Mouse (Mus musculus) lung, embryonic 14.5 days (tissue): ENCODE results near the gene Phf21a. TPM values are rescaled to one million over a fixed set of nuclear protein-coding genes. Genes with fewer than 3 reads are reported as not detected.
A peak's percentile ranks its signal among the peaks of the same experiment; 100 is the strongest.

Source experiments
- ATAC-seq: fragments of 200-750 bp; cut with Nextera tagmentation; 2 replicates; pipeline ENCODE4 v1.8.0; 2017; ENCODE audit warnings: mild to moderate bottlenecking, moderate TSS enrichment, moderate library complexity; ENCODE audit not compliant: insufficient read depth
- DNase-seq: peaks from one replicate; pipeline ENCODE4 v3.0.0-alpha.2; 2015
- H3K27ac ChIP-seq: fragments of 300-500 bp; sonication (generic); 2 replicates; pipeline ENCODE4 v1.5.1; 2014; ENCODE audit warnings: low read depth, mild to moderate bottlenecking, moderate library complexity
- H3K27me3 ChIP-seq: fragments of 300-500 bp; sonication (generic); 2 replicates; pipeline ENCODE4 v1.6.1; 2014; ENCODE audit warnings: low read length, control low read depth; ENCODE audit not compliant: insufficient read depth
- H3K36me3 ChIP-seq: fragments of 300-500 bp; sonication (generic); 2 replicates; pipeline ENCODE4 v1.6.1; 2014; ENCODE audit warnings: control low read depth; ENCODE audit not compliant: insufficient read depth
- H3K4me1 ChIP-seq: fragments of 300-500 bp; sonication (generic); 2 replicates; pipeline ENCODE4 v1.6.1; 2014; ENCODE audit warnings: antibody characterized with exemption, control low read depth; ENCODE audit not compliant: insufficient read depth
- H3K4me2 ChIP-seq: fragments of 300-500 bp; sonication (generic); 2 replicates; pipeline ENCODE4 v1.6.1; 2014; ENCODE audit warnings: mild to moderate bottlenecking
- H3K4me3 ChIP-seq: fragments of 300-500 bp; sonication (generic); 2 replicates; pipeline ENCODE4 v1.5.1; 2014; ENCODE audit warnings: low read depth, low read length
- H3K9ac ChIP-seq: fragments of 300-500 bp; sonication (generic); 2 replicates; pipeline ENCODE4 v1.6.1; 2014
- H3K9me3 ChIP-seq: fragments of 300-500 bp; sonication (generic); 2 replicates; pipeline ENCODE4 v1.6.1; 2016; ENCODE audit warnings: low read depth, low read length, control low read depth
- CTCF ChIP-seq: IDR thresholded peaks from 2 replicates; pipeline ENCODE4 v1.5.1; 2016; ENCODE audit warnings: antibody characterized with exemption, low read depth
- WGBS: fragments of 180-500 bp; shearing (Covaris S2); extraction: QIAGEN DNeasy Blood & Tissue Kit; methylation state at CpG from one replicate; pipeline ENCODE4 v1.1.7; 2014; 5-methylcytosine and 5-hydroxymethylcytosine counted together
- polyA plus RNA-seq: library from polyadenylated mRNA; unstranded; fragments of >200 nt; fragmentation: Nextera tagmentation; extraction: Ambion mirVana; gene quantifications from 2 replicates; pipeline ENCODE4 v1.2.1, GENCODE M21; 2014

The Phf21a gene
- polyA plus RNA-seq, 1 experiment from 2014 or later: 26.1 TPM

DNA sequence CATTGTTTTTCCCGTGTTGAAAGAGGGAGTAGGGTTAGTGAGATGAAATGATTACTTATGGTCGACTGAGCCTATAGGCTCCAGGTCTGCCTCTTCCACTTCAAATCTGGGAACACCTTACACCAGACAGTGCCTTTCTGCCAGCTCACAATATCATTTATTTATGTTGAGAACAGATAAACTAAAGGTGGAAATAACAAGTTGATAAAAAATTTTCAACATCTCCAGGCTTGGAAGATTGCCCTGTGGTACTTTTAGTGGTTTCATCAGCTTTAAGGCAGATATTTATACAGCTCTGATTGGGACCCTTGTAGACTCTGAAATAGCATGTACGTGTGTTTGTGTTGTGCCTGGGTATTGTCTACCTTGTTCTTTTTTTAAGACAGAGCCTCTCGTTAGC, 83.4 kb downstream of the Phf21a start:
- WGBS: 37% methylated on average over 4 of the region's 4 CpGs

DNA sequence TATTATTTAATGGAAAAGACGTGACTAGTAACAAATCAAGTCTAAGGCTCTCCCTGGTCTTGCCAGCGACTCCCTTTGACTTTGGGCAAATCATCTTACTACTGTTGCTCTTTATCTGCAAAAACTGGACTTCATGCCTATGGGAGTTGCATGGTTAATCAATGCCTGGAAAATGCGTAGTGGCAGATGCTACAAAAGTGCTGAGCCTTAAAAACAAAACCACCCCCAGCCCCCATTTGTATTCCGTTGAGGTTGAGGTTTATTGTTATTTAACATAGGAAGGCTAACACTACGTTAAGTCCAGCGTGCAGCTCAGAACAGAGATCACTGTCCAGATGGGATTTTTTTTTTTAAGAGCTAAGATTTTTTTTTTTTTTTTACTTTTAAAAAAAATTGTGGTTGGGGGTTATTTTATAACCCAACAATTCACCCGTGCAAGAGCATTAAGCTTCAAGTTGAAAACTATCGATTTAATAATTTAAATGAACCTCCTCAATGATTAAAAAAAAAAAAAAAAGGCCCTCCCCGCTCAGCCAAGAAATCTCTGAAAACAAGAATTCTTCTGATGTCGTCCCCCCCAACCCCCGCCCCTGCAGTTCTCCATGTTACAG, 89.3 kb downstream of the Phf21a start:
- DNase-seq: no peak
- Histone ChIP-seq H3K4me2 (peak overlapping the region; percentile 60), H3K4me3 (peak overlapping the region; percentile 72), H3K27ac (peak overlapping the region; percentile 99), H3K4me1 (peaks cover 11% of the 10 kb centered on the region; the same call in 1 of the 2 replicates), H3K27me3 (no peaks in the 10 kb centered on the region), H3K9me3 (no peaks in the 10 kb centered on the region), H3K9ac (peak overlapping the region; percentile 85), H3K36me3 (no peaks in the 10 kb centered on the region)
- WGBS: 3% methylated on average over 11 of the region's 11 CpGs
- no peak for ATAC-seq
- TF ChIP-seq CTCF: no peak

More for the DNA sequence above, 83.4 kb downstream of the Phf21a start:
- H3K36me3 ChIP-seq: no peaks in the 10 kb centered on the region
- no peaks in the 10 kb centered on the region for H3K9me3 ChIP-seq
- TF ChIP-seq CTCF: no peak
- no peaks in the 10 kb centered on the region for H3K27me3 ChIP-seq
- H3K4me1 ChIP-seq: no peaks in the 10 kb centered on the region; the same call in 1 of the 2 replicates
- ATAC-seq: no peak
- no peak overlapping the region for H3K9ac ChIP-seq
- no peak overlapping the region for H3K4me3 ChIP-seq
- no peak overlapping the region for H3K27ac ChIP-seq
- no peak for DNase-seq
- H3K4me2 ChIP-seq: no peak overlapping the region

- peak; percentile 71 for ATAC-seq
- no peaks in the 10 kb centered on the region for H3K36me3 ChIP-seq
- no peaks in the 10 kb centered on the region for H3K27me3 ChIP-seq
- no peak for TF ChIP-seq CTCF
- H3K9ac ChIP-seq: peak overlapping the region; percentile 85
- H3K9me3 ChIP-seq: no peaks in the 10 kb centered on the region
- peak; percentile 95 for DNase-seq
- under 1% methylated on average over 41 of the region's 41 CpGs for WGBS
- peak overlapping the region; percentile 99 for H3K27ac ChIP-seq
- H3K4me1 ChIP-seq: peaks cover 15% of the 10 kb centered on the region; the same call in 1 of the 2 replicates
- H3K4me2 ChIP-seq: peak overlapping the region; percentile 60
- peak overlapping the region; percentile 72 for H3K4me3 ChIP-seq
Measured at GRCm38 (mm10) chr2:92182981-92183501, 90.1 kb downstream of the Phf21a start.

DNA sequence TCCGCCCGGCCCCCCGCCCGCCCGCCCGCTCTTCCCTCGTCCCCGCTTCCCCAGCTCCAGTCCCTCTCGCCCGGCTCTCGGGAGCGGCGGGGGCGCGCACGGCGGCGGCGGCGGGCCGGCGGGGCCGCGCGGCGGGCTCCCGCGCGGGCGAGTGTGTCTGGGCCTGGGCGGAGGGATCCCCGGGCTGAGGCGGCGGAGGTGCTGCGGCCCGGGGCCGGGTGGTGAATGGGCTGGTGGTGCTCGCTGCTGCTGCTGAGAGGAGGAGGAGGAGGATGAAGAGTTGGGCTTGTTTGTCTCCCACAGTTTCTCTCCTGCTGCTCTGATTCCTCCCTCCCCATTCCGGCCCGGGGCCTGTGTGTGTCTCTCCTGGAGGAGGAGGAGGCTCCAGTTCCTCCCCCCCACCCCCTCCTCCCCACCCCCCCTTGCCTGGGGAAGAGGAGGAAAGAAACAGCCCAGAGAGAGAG, 90.7 kb downstream of the Phf21a start:
- H3K9ac ChIP-seq: peak overlapping the region; percentile 85
- H3K36me3 ChIP-seq: no peaks in the 10 kb centered on the region
- H3K4me1 ChIP-seq: peaks cover 15% of the 10 kb centered on the region; the same call in 1 of the 2 replicates
- H3K4me2 ChIP-seq: peak overlapping the region; percentile 60
- DNase-seq: peak; percentile 94
- WGBS: under 1% methylated on average over 32 of the region's 40 CpGs
- ATAC-seq: peak; percentile 70
- H3K27ac ChIP-seq: peak overlapping the region; percentile 99
- no peaks in the 10 kb centered on the region for H3K27me3 ChIP-seq
- H3K9me3 ChIP-seq: no peaks in the 10 kb centered on the region
- no peak for TF ChIP-seq CTCF
- H3K4me3 ChIP-seq: peak overlapping the region; percentile 72

- Histone ChIP-seq H3K4me3 (peak overlapping the region; percentile 72), H3K9ac (peak overlapping the region; percentile 85), H3K4me1 (peaks cover 15% of the 10 kb centered on the region; the same call in 1 of the 2 replicates), H3K4me2 (peak overlapping the region; percentile 60), H3K27ac (peak overlapping the region; percentile 99), H3K36me3 (no peaks in the 10 kb centered on the region), H3K9me3 (no peaks in the 10 kb centered on the region), H3K27me3 (no peaks in the 10 kb centered on the region)
- ATAC-seq: peak; percentile 70
- WGBS: 1% methylated on average over 17 of the region's 19 CpGs
- DNase-seq: peak; percentile 77
- TF ChIP-seq CTCF: no peak
Measured at GRCm38 (mm10) chr2:92184077-92184921, 91.4 kb downstream of the Phf21a start.

GRCm38 (mm10) chr2:92185062-92185765, 92.3 kb downstream of the Phf21a start:
- Histone ChIP-seq H3K4me1 (peaks cover 15% of the 10 kb centered on the region; the same call in 1 of the 2 replicates), H3K36me3 (no peaks in the 10 kb centered on the region), H3K9me3 (no peaks in the 10 kb centered on the region), H3K9ac (peak overlapping the region; percentile 85), H3K4me3 (peak overlapping the region; percentile 72), H3K27ac (peak overlapping the region; percentile 99), H3K27me3 (no peaks in the 10 kb centered on the region), H3K4me2 (peak overlapping the region; percentile 60)
- ATAC-seq: peak; percentile 22; the same call in 1 of the 2 replicates
- DNase-seq: peak; percentile 81
- TF ChIP-seq CTCF: no peak
- WGBS: under 1% methylated on average over 46 of the region's 47 CpGs
